Mouse (Mus musculus): ENCODE data around the gene Sspo. TPM values are rescaled to one million over a fixed set of nuclear protein-coding genes. Genes with fewer than 3 reads are reported as not detected.
A peak's percentile ranks its signal among the peaks of the same experiment; 100 is the strongest.
"Not testable (repeated sequence)": the region's sequence is repeated elsewhere in the genome, so short reads cannot be mapped to it uniquely, and the experiment has no call there.

Gene Sspo
- polyA plus RNA-seq, 1 experiment from 2014 or later, result 0.44 TPM

GRCm38 (mm10) chr6:48503847-48504240, 55.8 kb downstream of the Sspo start:
- ATAC-seq (ENCODE audit: borderline replicate concordance, extremely low read depth, low FRiP score, low TSS enrichment), result peak; percentile 37; the same call in 1 of the 2 replicates

DNA sequence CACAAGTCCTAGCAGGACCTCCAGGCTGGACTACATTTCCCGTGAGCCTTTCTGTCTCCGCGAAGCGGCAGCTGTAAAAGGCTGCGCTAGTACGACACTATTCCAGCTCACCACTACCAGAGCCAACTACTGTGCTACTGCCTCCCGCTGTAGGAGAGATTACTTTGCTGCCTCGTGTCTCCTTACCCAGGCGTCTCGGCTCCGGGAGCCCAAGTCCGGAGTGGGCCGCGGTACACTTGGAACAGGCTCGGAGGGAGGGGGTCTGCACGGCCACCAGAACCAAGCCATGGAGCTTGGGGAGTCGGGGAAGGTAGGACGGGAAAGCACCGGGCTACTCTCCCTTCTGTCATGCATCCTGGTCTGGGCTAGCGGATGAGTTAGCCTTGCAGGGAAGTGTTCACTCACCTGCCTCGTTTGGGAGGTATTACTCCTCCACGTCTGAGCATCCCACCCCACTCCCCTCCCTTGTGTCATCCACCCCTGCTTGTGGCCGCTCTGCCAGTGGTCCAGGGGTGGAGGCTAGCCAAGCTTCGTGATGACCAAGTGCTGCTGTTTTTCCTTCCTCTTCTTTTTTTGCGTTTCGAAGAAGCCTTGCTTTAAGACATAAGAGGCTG, 56.3 kb downstream of the Sspo start:
- no peaks in the 10 kb centered on the region for H3K27me3 ChIP-seq
- H3K4me2 ChIP-seq, result peak overlapping the region; percentile 78
- peaks cover 4% of the 10 kb centered on the region; the same call in 1 of the 2 replicates for H3K4me1 ChIP-seq
- H3K4me3 ChIP-seq, result peak overlapping the region; percentile 62
- WGBS, result under 1% methylated on average over 26 of the region's 26 CpGs
- no peaks in the 10 kb centered on the region for H3K9me3 ChIP-seq
- ATAC-seq (ENCODE audit: borderline replicate concordance, extremely low read depth, low FRiP score, low TSS enrichment), result peak; percentile 93
- H3K27ac ChIP-seq, result peak overlapping the region; percentile 52; the same call in 1 of the 2 replicates
- H3K9ac ChIP-seq, result peak overlapping the region; percentile 73
- no peaks in the 10 kb centered on the region for H3K36me3 ChIP-seq

More at GRCm38 (mm10) chr6:48503847-48504240, 55.8 kb downstream of the Sspo start:
- Histone ChIP-seq H3K27me3 (no peaks in the 10 kb centered on the region), H3K9ac (no peak overlapping the region), H3K36me3 (no peaks in the 10 kb centered on the region), H3K4me3 (peak overlapping the region; percentile 62), H3K27ac (no peak overlapping the region), H3K4me1 (peaks cover 4% of the 10 kb centered on the region; the same call in 1 of the 2 replicates), H3K9me3 (no peaks in the 10 kb centered on the region), H3K4me2 (no peak overlapping the region; the same call in 1 of the 2 replicates)
- WGBS, result 3% methylated on average over 2 of the region's 2 CpGs

DNA sequence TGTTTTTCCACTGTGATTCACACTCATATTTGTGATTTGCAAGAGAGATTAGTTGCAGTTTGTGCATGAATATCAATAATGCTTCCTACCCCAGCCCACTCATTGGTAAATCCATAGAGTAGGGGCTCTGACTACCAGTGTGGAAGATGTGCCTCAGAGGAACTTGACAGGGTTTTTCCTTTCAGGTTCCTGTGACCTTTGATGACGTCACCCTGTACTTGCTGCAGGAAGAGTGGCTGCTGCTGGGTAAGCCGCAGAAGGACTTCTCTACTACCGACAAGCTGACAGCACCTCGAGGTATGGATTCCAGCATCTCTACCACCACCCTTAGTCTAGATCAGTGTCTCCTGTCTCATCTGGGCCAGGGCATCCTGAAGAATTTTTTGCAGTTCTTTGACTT, 60.1 kb downstream of the Sspo start:
- H3K9me3 ChIP-seq, result no peaks in the 10 kb centered on the region
- no peak overlapping the region for H3K4me2 ChIP-seq
- H3K36me3 ChIP-seq, result 0 out of 2 replicates have a peak, but pooled peaks cover 12% of the 10 kb centered on the region
- no peak overlapping the region for H3K27ac ChIP-seq
- peaks cover 4% of the 10 kb centered on the region; the same call in 1 of the 2 replicates for H3K4me1 ChIP-seq
- no peak for ATAC-seq (ENCODE audit: borderline replicate concordance, extremely low read depth, low FRiP score, low TSS enrichment)
- WGBS, result 66% methylated on average over 4 of the region's 4 CpGs
- no peak overlapping the region for H3K4me3 ChIP-seq
- no peak overlapping the region for H3K9ac ChIP-seq
- no peaks in the 10 kb centered on the region for H3K27me3 ChIP-seq

DNA sequence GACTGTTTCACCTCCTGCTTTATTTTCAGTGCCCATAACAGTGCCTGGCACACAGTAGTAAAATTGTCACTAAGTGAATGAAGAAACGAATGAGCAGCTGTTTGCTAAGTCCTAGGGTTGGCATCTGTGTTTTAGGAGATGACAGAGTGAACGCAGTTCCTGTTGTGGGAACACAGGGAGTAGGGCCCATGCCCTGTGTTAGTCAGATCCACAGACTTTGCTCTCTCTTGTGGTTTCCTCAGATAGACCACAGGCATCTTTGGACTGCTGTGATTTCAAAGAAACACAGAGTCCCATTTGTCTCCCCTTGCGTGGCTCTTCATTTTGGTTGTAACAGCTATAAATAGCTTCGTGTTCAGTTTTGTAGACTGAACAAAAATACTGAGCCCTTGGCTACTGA, 62.4 kb downstream of the Sspo start:
- 0 out of 2 replicates have a peak, but pooled peaks cover 13% of the 10 kb centered on the region for H3K36me3 ChIP-seq
- no peak for ATAC-seq (ENCODE audit: borderline replicate concordance, extremely low read depth, low FRiP score, low TSS enrichment)
- no peak overlapping the region for H3K4me3 ChIP-seq
- H3K9me3 ChIP-seq, result no peaks in the 10 kb centered on the region
- H3K4me2 ChIP-seq, result no peak overlapping the region
- 74% methylated on average over 4 of the region's 4 CpGs for WGBS
- no peak overlapping the region for H3K27ac ChIP-seq
- H3K27me3 ChIP-seq, result no peaks in the 10 kb centered on the region
- no peak overlapping the region for H3K9ac ChIP-seq
- H3K4me1 ChIP-seq, result no peaks in the 10 kb centered on the region

DNA sequence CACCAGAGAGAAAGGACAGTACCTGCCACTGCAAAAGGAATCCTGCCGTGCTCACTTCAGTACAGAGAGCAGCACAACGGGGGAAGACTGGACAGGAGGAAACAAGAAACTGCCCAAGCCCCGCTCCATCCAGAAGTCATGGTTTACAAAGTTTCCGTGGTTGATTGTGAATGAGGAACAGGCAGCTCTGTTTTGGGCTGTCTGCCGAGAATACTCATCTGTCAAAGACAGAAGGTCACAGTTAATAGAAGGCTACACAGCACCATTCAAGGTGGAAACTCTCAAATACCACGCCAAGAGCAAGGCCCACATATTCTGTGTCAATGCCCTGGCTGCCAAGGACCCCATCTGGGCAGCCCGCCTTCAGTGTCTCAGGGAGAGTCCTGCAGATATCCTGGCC, 63.8 kb downstream of the Sspo start:
- H3K4me3 ChIP-seq, result no peak overlapping the region
- ATAC-seq (ENCODE audit: borderline replicate concordance, extremely low read depth, low FRiP score, low TSS enrichment), result no peak
- no peak overlapping the region for H3K9ac ChIP-seq
- no peaks in the 10 kb centered on the region for H3K4me1 ChIP-seq
- H3K27ac ChIP-seq, result no peak overlapping the region
- WGBS, result 83% methylated on average over 7 of the region's 7 CpGs
- H3K36me3 ChIP-seq, result peaks cover 26% of the 10 kb centered on the region; the same call in 1 of the 2 replicates
- no peaks in the 10 kb centered on the region for H3K9me3 ChIP-seq
- no peaks in the 10 kb centered on the region for H3K27me3 ChIP-seq
- no peak overlapping the region for H3K4me2 ChIP-seq

GRCm38 (mm10) chr6:48524882-48525281, 76.9 kb downstream of the Sspo start:
- H3K4me3 ChIP-seq; H3K4me1 ChIP-seq; H3K9ac ChIP-seq; ATAC-seq (ENCODE audit: borderline replicate concordance, extremely low read depth, low FRiP score, low TSS enrichment); H3K36me3 ChIP-seq; H3K27me3 ChIP-seq; H3K27ac ChIP-seq; H3K9me3 ChIP-seq; H3K4me2 ChIP-seq: not testable (repeated sequence)
- WGBS, result 95% methylated on average over 16 of the region's 16 CpGs

- no peak overlapping the region for H3K9ac ChIP-seq
- no peak overlapping the region for H3K4me3 ChIP-seq
- H3K27ac ChIP-seq, result no peak overlapping the region
- no peak overlapping the region for H3K4me2 ChIP-seq
- ATAC-seq (ENCODE audit: borderline replicate concordance, extremely low read depth, low FRiP score, low TSS enrichment), result no peak
- H3K36me3 ChIP-seq, result peaks cover 4% of the 10 kb centered on the region; the same call in 1 of the 2 replicates
- WGBS, result 78% methylated on average over 9 of the region's 9 CpGs
- H3K4me1 ChIP-seq, result 0 out of 2 replicates have a peak, but pooled peaks cover 7% of the 10 kb centered on the region
- H3K27me3 ChIP-seq, result no peaks in the 10 kb centered on the region
- H3K9me3 ChIP-seq, result no peaks in the 10 kb centered on the region
These were observed 79.9 kb downstream of the Sspo start for GRCm38 (mm10) chr6:48527901-48528300.

GRCm38 (mm10) chr6:48529261-48529660, 81.2 kb downstream of the Sspo start:
- no peak for ATAC-seq (ENCODE audit: borderline replicate concordance, extremely low read depth, low FRiP score, low TSS enrichment)
- 71% methylated on average over 14 of the region's 14 CpGs for WGBS
- 0 out of 2 replicates have a peak, but pooled peaks cover 7% of the 10 kb centered on the region for H3K4me1 ChIP-seq

GRCm38 (mm10) chr6:48529871-48530440, 81.9 kb downstream of the Sspo start:
- no peaks in the 10 kb centered on the region for H3K9me3 ChIP-seq

More at GRCm38 (mm10) chr6:48529261-48529660, 81.2 kb downstream of the Sspo start:
- Histone ChIP-seq H3K36me3 (peaks cover 4% of the 10 kb centered on the region; the same call in 1 of the 2 replicates), H3K9me3 (no peaks in the 10 kb centered on the region), H3K27me3 (no peaks in the 10 kb centered on the region), H3K27ac (no peak overlapping the region), H3K9ac (no peak overlapping the region), H3K4me3 (no peak overlapping the region), H3K4me2 (no peak overlapping the region)

GRCm38 (mm10) chr6:48530862-48531261, 82.8 kb downstream of the Sspo start:
- 29% methylated on average over 2 of the region's 2 CpGs for WGBS
- no peak overlapping the region for H3K9ac ChIP-seq
- H3K4me2 ChIP-seq, result no peak overlapping the region
- no peak overlapping the region for H3K4me3 ChIP-seq
- H3K9me3 ChIP-seq, result no peaks in the 10 kb centered on the region
- ATAC-seq (ENCODE audit: borderline replicate concordance, extremely low read depth, low FRiP score, low TSS enrichment), result 0 out of 2 replicates have a peak, but pooled peaks have one; percentile 16
- 0 out of 2 replicates have a peak, but pooled peaks cover 7% of the 10 kb centered on the region for H3K4me1 ChIP-seq
- H3K27ac ChIP-seq, result no peak overlapping the region
- no peaks in the 10 kb centered on the region for H3K27me3 ChIP-seq
- H3K36me3 ChIP-seq, result no peaks in the 10 kb centered on the region

More at GRCm38 (mm10) chr6:48529871-48530440, 81.9 kb downstream of the Sspo start:
- Histone ChIP-seq H3K27ac (no peak overlapping the region), H3K36me3 (peaks cover 3% of the 10 kb centered on the region; the same call in 1 of the 2 replicates), H3K27me3 (no peaks in the 10 kb centered on the region), H3K9ac (no peak overlapping the region), H3K4me3 (no peak overlapping the region), H3K4me1 (0 out of 2 replicates have a peak, but pooled peaks cover 7% of the 10 kb centered on the region), H3K4me2 (no peak overlapping the region)
- ATAC-seq (ENCODE audit: borderline replicate concordance, extremely low read depth, low FRiP score, low TSS enrichment), result 0 out of 2 replicates have a peak, but pooled peaks have one; percentile 9
- WGBS, result 78% methylated on average over 16 of the region's 16 CpGs

GRCm38 (mm10) chr6:48533475-48533874, 85.4 kb downstream of the Sspo start:
- Histone ChIP-seq H3K36me3 (no peaks in the 10 kb centered on the region), H3K4me1 (0 out of 2 replicates have a peak, but pooled peaks cover 18% of the 10 kb centered on the region), H3K9ac (no peak overlapping the region), H3K4me2 (no peak overlapping the region), H3K27ac (no peak overlapping the region), H3K27me3 (no peaks in the 10 kb centered on the region), H3K9me3 (no peaks in the 10 kb centered on the region), H3K4me3 (no peak overlapping the region)
- ATAC-seq (ENCODE audit: borderline replicate concordance, extremely low read depth, low FRiP score, low TSS enrichment), result no peak
- 73% methylated on average over 2 of the region's 2 CpGs for WGBS

DNA sequence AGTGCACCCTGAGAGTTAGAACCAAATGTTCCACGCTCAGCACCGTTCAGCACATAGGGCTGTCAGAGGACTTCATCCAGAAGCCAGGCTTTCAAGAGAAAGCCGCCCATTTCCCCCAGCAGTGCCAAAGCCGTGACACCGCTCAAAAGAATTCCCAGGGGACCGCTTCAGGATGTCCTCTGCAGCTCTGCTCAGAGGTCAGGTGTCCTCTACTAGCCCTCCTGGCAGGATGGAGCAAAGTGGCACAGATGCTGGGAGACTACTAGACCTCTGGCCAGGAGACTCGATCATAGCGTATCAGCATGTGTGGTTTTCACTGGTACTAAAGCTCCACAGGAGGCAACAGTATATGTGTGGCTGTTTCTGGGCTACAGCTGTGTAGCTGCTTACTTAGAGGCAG, 86.9 kb downstream of the Sspo start:
- no peaks in the 10 kb centered on the region for H3K9me3 ChIP-seq
- H3K36me3 ChIP-seq, result no peaks in the 10 kb centered on the region
- H3K4me2 ChIP-seq, result no peak overlapping the region
- H3K27me3 ChIP-seq, result no peaks in the 10 kb centered on the region
- H3K4me3 ChIP-seq, result no peak overlapping the region
- 0 out of 2 replicates have a peak, but pooled peaks cover 18% of the 10 kb centered on the region for H3K4me1 ChIP-seq
- H3K9ac ChIP-seq, result no peak overlapping the region
- no peak overlapping the region for H3K27ac ChIP-seq
- ATAC-seq (ENCODE audit: borderline replicate concordance, extremely low read depth, low FRiP score, low TSS enrichment), result no peak
- WGBS, result 78% methylated on average over 8 of the region's 8 CpGs

Measured in lung, embryonic 15.5 days (tissue).